Mouse (Mus musculus) kidney, embryonic 14.5 days (tissue): ENCODE data around the gene Nat8f3. TPM values are rescaled to one million over a fixed set of nuclear protein-coding genes. Genes with fewer than 3 reads are reported as not detected.
"Not testable (repeated sequence)": the region's sequence is repeated elsewhere in the genome, so short reads cannot be mapped to it uniquely, and the experiment has no call there.

Experiments
- ATAC-seq: fragments of 200-750 bp; cut with Nextera tagmentation; 2 replicates; pipeline ENCODE4 v1.8.0; 2017; ENCODE audit warnings: moderate number of reproducible peaks, mild to moderate bottlenecking, moderate TSS enrichment, moderate library complexity; ENCODE audit not compliant: low FRiP score, low TSS enrichment
- H3K27ac ChIP-seq: fragments of 300-500 bp; sonication (generic); 2 replicates; pipeline ENCODE4 v1.5.1; 2014; ENCODE audit warnings: low read depth, mild to moderate bottlenecking, low read length, moderate library complexity, mixed read lengths
- H3K27me3 ChIP-seq: fragments of 300-500 bp; sonication (generic); 2 replicates; pipeline ENCODE4 v1.6.1; 2014; ENCODE audit warnings: mild to moderate bottlenecking, low read length; ENCODE audit not compliant: control insufficient read depth, insufficient read depth
- H3K36me3 ChIP-seq: fragments of 300-500 bp; sonication (generic); 2 replicates; pipeline ENCODE4 v1.6.1; 2014; ENCODE audit warnings: low read length, mixed read lengths; ENCODE audit not compliant: control insufficient read depth, insufficient read depth
- H3K4me1 ChIP-seq: fragments of 300-500 bp; sonication (generic); 2 replicates; pipeline ENCODE4 v1.6.1; 2014; ENCODE audit warnings: low read length, mixed read lengths; ENCODE audit not compliant: control insufficient read depth, insufficient read depth
- H3K4me2 ChIP-seq: fragments of 300-500 bp; sonication (generic); replicated peaks from 2 replicates; pipeline ENCODE4 v1.6.1; 2014; ENCODE audit warnings: low read depth, mild to moderate bottlenecking, low read length
- H3K4me3 ChIP-seq: fragments of 300-500 bp; sonication (generic); 2 replicates; pipeline ENCODE4 v1.5.1; 2014; ENCODE audit warnings: mild to moderate bottlenecking, low read length
- H3K9ac ChIP-seq: fragments of 300-500 bp; sonication (generic); 2 replicates; pipeline ENCODE4 v1.6.1; 2014; ENCODE audit warnings: low read depth, mild to moderate bottlenecking, low read length, moderate library complexity
- H3K9me3 ChIP-seq: fragments of 300-500 bp; sonication (generic); 2 replicates; pipeline ENCODE4 v1.6.1; 2016; ENCODE audit warnings: low read length; ENCODE audit not compliant: control insufficient read depth
- WGBS: fragments of 180-500 bp; shearing (Covaris S2); extraction: QIAGEN DNeasy Blood & Tissue Kit; methylation state at CpG from one replicate; pipeline ENCODE4 v1.1.7; 2014; 5-methylcytosine and 5-hydroxymethylcytosine counted together
- polyA plus RNA-seq: library from polyadenylated mRNA; unstranded; fragments of >200 nt; fragmentation: Nextera tagmentation; extraction: Ambion mirVana; gene quantifications from 2 replicates; pipeline ENCODE4 v1.2.1, GENCODE M21; 2014

Nat8f3 gene
- 0.14 and 0.20 TPM in 2 replicates for polyA plus RNA-seq

- H3K4me1 ChIP-seq, H3K27ac ChIP-seq, H3K4me3 ChIP-seq, H3K4me2 ChIP-seq, H3K9me3 ChIP-seq, H3K36me3 ChIP-seq, H3K9ac ChIP-seq, ATAC-seq, H3K27me3 ChIP-seq: not testable (repeated sequence)
- WGBS = 67% methylated on average over 13 of the region's 13 CpGs
These were observed at the start of gene Nat8f3 for GRCm38 (mm10) chr6:85765532-85765931. Gene Nat8f3, minus strand, starts transcription at chr6:85765754.

- no peaks in the 10 kb centered on the region for H3K9me3 ChIP-seq
- no peak overlapping the region for H3K4me3 ChIP-seq
- no peak overlapping the region for H3K4me2 ChIP-seq
- H3K4me1 ChIP-seq = no peaks in the 10 kb centered on the region
- H3K9ac ChIP-seq = no peak overlapping the region
- H3K36me3 ChIP-seq = no peaks in the 10 kb centered on the region
- no peaks in the 10 kb centered on the region for H3K27me3 ChIP-seq
- WGBS = 87% methylated on average over 2 of the region's 2 CpGs
- no peak for ATAC-seq
- no peak overlapping the region for H3K27ac ChIP-seq
These were observed 47.8 kb upstream of the Nat8f3 start for GRCm38 (mm10) chr6:85813339-85813738.

GRCm38 (mm10) chr6:85810942-85811537, 45.5 kb upstream of the Nat8f3 start:
- H3K36me3 ChIP-seq, H3K4me1 ChIP-seq, H3K9me3 ChIP-seq, H3K27ac ChIP-seq, H3K9ac ChIP-seq, H3K27me3 ChIP-seq, H3K4me3 ChIP-seq, H3K4me2 ChIP-seq: not testable (repeated sequence)
- WGBS = 40% methylated on average over 2 of the region's 3 CpGs
- ATAC-seq = peak; percentile 64; the same call in 1 of the 2 replicates

- not testable (repeated sequence) for H3K4me2 ChIP-seq, H3K4me1 ChIP-seq, H3K27me3 ChIP-seq, H3K27ac ChIP-seq, ATAC-seq, H3K9me3 ChIP-seq, H3K4me3 ChIP-seq, H3K36me3 ChIP-seq, H3K9ac ChIP-seq
- 80% methylated on average over 2 of the region's 3 CpGs for WGBS
These were observed 45.0 kb upstream of the Nat8f3 start for GRCm38 (mm10) chr6:85810514-85810913.

- H3K27ac ChIP-seq = not testable (repeated sequence)
These were observed 44.2 kb upstream of the Nat8f3 start for GRCm38 (mm10) chr6:85809784-85810183.

GRCm38 (mm10) chr6:85803180-85803579, 37.6 kb upstream of the Nat8f3 start:
- H3K27ac ChIP-seq, H3K9me3 ChIP-seq, H3K4me2 ChIP-seq, H3K27me3 ChIP-seq, H3K4me1 ChIP-seq, H3K4me3 ChIP-seq, H3K9ac ChIP-seq, H3K36me3 ChIP-seq, ATAC-seq: not testable (repeated sequence)
- 71% methylated on average over 5 of the region's 5 CpGs for WGBS

More at GRCm38 (mm10) chr6:85809784-85810183, 44.2 kb upstream of the Nat8f3 start:
- ATAC-seq, H3K27me3 ChIP-seq, H3K4me1 ChIP-seq, H3K9me3 ChIP-seq, H3K4me3 ChIP-seq, H3K4me2 ChIP-seq, H3K36me3 ChIP-seq, H3K9ac ChIP-seq: not testable (repeated sequence)
- 61% methylated on average over 2 of the region's 3 CpGs for WGBS

- not testable (repeated sequence) for H3K4me3 ChIP-seq, H3K27me3 ChIP-seq, H3K9me3 ChIP-seq, H3K36me3 ChIP-seq, H3K27ac ChIP-seq, H3K9ac ChIP-seq, ATAC-seq, H3K4me1 ChIP-seq, H3K4me2 ChIP-seq
- WGBS = 70% methylated on average over 5 of the region's 6 CpGs
These were observed 2.2 kb downstream of the Nat8f3 start for GRCm38 (mm10) chr6:85763127-85764070.

- H3K27ac ChIP-seq, H3K9ac ChIP-seq: not testable (repeated sequence)
These were observed 2.9 kb downstream of the Nat8f3 start for GRCm38 (mm10) chr6:85762678-85763077.

GRCm38 (mm10) chr6:85755705-85756249, 9.8 kb downstream of the Nat8f3 start:
- H3K4me2 ChIP-seq, H3K36me3 ChIP-seq: not testable (repeated sequence)

More at GRCm38 (mm10) chr6:85762678-85763077, 2.9 kb downstream of the Nat8f3 start:
- not testable (repeated sequence) for H3K4me3 ChIP-seq, H3K9me3 ChIP-seq, H3K36me3 ChIP-seq, H3K27me3 ChIP-seq, H3K4me1 ChIP-seq, H3K4me2 ChIP-seq, ATAC-seq
- WGBS = 94% methylated on average over 1 of the region's 2 CpGs

More at GRCm38 (mm10) chr6:85755705-85756249, 9.8 kb downstream of the Nat8f3 start:
- not testable (repeated sequence) for H3K4me1 ChIP-seq, H3K9me3 ChIP-seq, ATAC-seq, H3K27me3 ChIP-seq, H3K9ac ChIP-seq, H3K4me3 ChIP-seq, H3K27ac ChIP-seq
- WGBS = 54% methylated on average over 3 of the region's 6 CpGs
